Mouse (Mus musculus) heart, adult 2 months (tissue): ENCODE measurements around the gene Txnrd2.

Source experiments
- CTCF ChIP-seq: fragments of 200-600 bp; IDR thresholded peaks from 2 replicates; pipeline ENCODE4 v1.8.1; 2022; ENCODE audit warnings: antibody characterized with exemption, mild to moderate bottlenecking, moderate library complexity
- POLR2A ChIP-seq: fragments of 200-500 bp; IDR thresholded peaks from 2 replicates; pipeline ENCODE4 v1.6.1; 2011; ENCODE audit warnings: mild to moderate bottlenecking, low read depth, low read length, control low read depth; ENCODE audit not compliant: insufficient read depth

DNA sequence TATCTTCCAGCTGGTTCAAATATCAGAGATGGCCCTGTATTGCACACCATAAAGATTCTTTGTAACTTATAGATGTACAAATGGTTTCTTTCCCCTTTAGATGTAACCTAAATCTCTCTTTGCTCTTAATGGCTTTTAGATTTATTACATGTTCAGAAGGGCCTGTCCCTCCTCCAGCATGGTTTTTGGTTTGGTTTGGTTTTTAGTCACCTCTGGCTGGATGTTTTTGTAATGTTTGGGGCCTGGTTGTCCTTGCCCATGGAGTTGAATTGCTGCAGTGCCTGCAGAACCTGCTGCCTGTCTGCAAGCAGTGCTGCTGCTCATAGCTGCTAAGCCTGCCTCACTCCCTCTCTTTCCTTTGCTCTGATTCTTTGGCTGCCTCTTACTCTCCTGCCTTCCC lies 21.1 kb downstream of the Txnrd2 start:
- no peak for TF ChIP-seq POLR2A
- no peak for TF ChIP-seq CTCF
